Mouse (Mus musculus): ENCODE measurements around the gene Glul. TPM values are rescaled to one million over a fixed set of nuclear protein-coding genes. Genes with fewer than 3 reads are reported as not detected.
A peak's percentile ranks its signal among the peaks of the same experiment; 100 is the strongest.

Glul gene
- polyA plus RNA-seq, 1 experiment from 2014 or later: 62.5 TPM

- Histone ChIP-seq H3K4me1 (ENCODE audit: control insufficient read depth in 2 of 2, insufficient read depth in 2 of 2, low read length in 2 of 2) (no peaks in the 10 kb centered on the region), H3K27me3 (ENCODE audit: control insufficient read depth, insufficient read depth, low read length) (no peaks in the 10 kb centered on the region), H3K27ac (replicated peaks in 1 of 2; ENCODE audit: control insufficient read depth in 1 of 2, insufficient read depth in 1 of 2, low read depth in 2 of 2, low read length in 2 of 2) (no peak overlapping the region), H3K36me3 (ENCODE audit: control insufficient read depth, insufficient read depth, low read length) (peaks cover 57% of the 10 kb centered on the region), H3K9ac (ENCODE audit: low read length) (no peak overlapping the region), H3K9me3 (ENCODE audit: control insufficient read depth, low read length) (no peaks in the 10 kb centered on the region), H3K4me2 (ENCODE audit: low read length) (no peak overlapping the region), H3K4me3 (ENCODE audit: control insufficient read depth in 1 of 2, insufficient read depth in 1 of 2, low read depth in 1 of 2, low read length in 2 of 2) (no peak overlapping the region)
- ATAC-seq (ENCODE audit: insufficient number of reproducible peaks, insufficient read depth, low FRiP score, low read depth): no peak
- WGBS: 77% methylated on average over 9 of the region's 9 CpGs
Observed at GRCm38 (mm10) chr1:153909963-153910291, 10.2 kb downstream of the Glul start.

GRCm38 (mm10) chr1:153910423-153910822, 10.7 kb downstream of the Glul start:
- no peaks in the 10 kb centered on the region for H3K27me3 ChIP-seq (ENCODE audit: control insufficient read depth, insufficient read depth, low read length)
- H3K27ac ChIP-seq (replicated peaks in 1 of 2; ENCODE audit: control insufficient read depth in 1 of 2, insufficient read depth in 1 of 2, low read depth in 2 of 2, low read length in 2 of 2): no peak overlapping the region
- peaks cover 52% of the 10 kb centered on the region for H3K36me3 ChIP-seq (ENCODE audit: control insufficient read depth, insufficient read depth, low read length)
- no peak for ATAC-seq (ENCODE audit: insufficient number of reproducible peaks, insufficient read depth, low FRiP score, low read depth)
- H3K9ac ChIP-seq (ENCODE audit: low read length): no peak overlapping the region
- H3K4me1 ChIP-seq (ENCODE audit: control insufficient read depth in 2 of 2, insufficient read depth in 2 of 2, low read length in 2 of 2): no peaks in the 10 kb centered on the region
- H3K9me3 ChIP-seq (ENCODE audit: control insufficient read depth, low read length): no peaks in the 10 kb centered on the region
- H3K4me3 ChIP-seq (ENCODE audit: control insufficient read depth in 1 of 2, insufficient read depth in 1 of 2, low read depth in 1 of 2, low read length in 2 of 2): no peak overlapping the region
- WGBS: 84% methylated on average over 5 of the region's 5 CpGs
- H3K4me2 ChIP-seq (ENCODE audit: low read length): no peak overlapping the region

GRCm38 (mm10) chr1:153911276-153911795, 11.6 kb downstream of the Glul start:
- no peak overlapping the region for H3K9ac ChIP-seq (ENCODE audit: low read length)
- H3K4me1 ChIP-seq (ENCODE audit: control insufficient read depth in 2 of 2, insufficient read depth in 2 of 2, low read length in 2 of 2): no peaks in the 10 kb centered on the region
- no peak overlapping the region for H3K4me2 ChIP-seq (ENCODE audit: low read length)
- WGBS: 85% methylated on average over 6 of the region's 6 CpGs
- H3K9me3 ChIP-seq (ENCODE audit: control insufficient read depth, low read length): no peaks in the 10 kb centered on the region
- no peak for ATAC-seq (ENCODE audit: insufficient number of reproducible peaks, insufficient read depth, low FRiP score, low read depth)
- H3K4me3 ChIP-seq (ENCODE audit: control insufficient read depth in 1 of 2, insufficient read depth in 1 of 2, low read depth in 1 of 2, low read length in 2 of 2): no peak overlapping the region
- no peaks in the 10 kb centered on the region for H3K27me3 ChIP-seq (ENCODE audit: control insufficient read depth, insufficient read depth, low read length)
- H3K36me3 ChIP-seq (ENCODE audit: control insufficient read depth, insufficient read depth, low read length): peaks cover 43% of the 10 kb centered on the region
- no peak overlapping the region for H3K27ac ChIP-seq (replicated peaks in 1 of 2; ENCODE audit: control insufficient read depth in 1 of 2, insufficient read depth in 1 of 2, low read depth in 2 of 2, low read length in 2 of 2)

GRCm38 (mm10) chr1:153913869-153914268, 14.1 kb downstream of the Glul start:
- no peak overlapping the region for H3K4me3 ChIP-seq (ENCODE audit: control insufficient read depth in 1 of 2, insufficient read depth in 1 of 2, low read depth in 1 of 2, low read length in 2 of 2)
- H3K4me2 ChIP-seq (ENCODE audit: low read length): no peak overlapping the region
- no peak for ATAC-seq (ENCODE audit: insufficient number of reproducible peaks, insufficient read depth, low FRiP score, low read depth)
- no peak overlapping the region for H3K27ac ChIP-seq (replicated peaks in 1 of 2; ENCODE audit: control insufficient read depth in 1 of 2, insufficient read depth in 1 of 2, low read depth in 2 of 2, low read length in 2 of 2)
- H3K4me1 ChIP-seq (ENCODE audit: control insufficient read depth in 2 of 2, insufficient read depth in 2 of 2, low read length in 2 of 2): peaks cover 0 to 4% of the 10 kb centered on the region in 2 experiments; a peak in 1 of 4 replicates
- peaks cover 17% of the 10 kb centered on the region for H3K36me3 ChIP-seq (ENCODE audit: control insufficient read depth, insufficient read depth, low read length)
- no peak overlapping the region for H3K9ac ChIP-seq (ENCODE audit: low read length)
- no peaks in the 10 kb centered on the region for H3K27me3 ChIP-seq (ENCODE audit: control insufficient read depth, insufficient read depth, low read length)
- H3K9me3 ChIP-seq (ENCODE audit: control insufficient read depth, low read length): no peaks in the 10 kb centered on the region
- WGBS: 49% methylated on average over 3 of the region's 3 CpGs

GRCm38 (mm10) chr1:153918521-153919206, 18.9 kb downstream of the Glul start:
- Histone ChIP-seq H3K4me3 (ENCODE audit: control insufficient read depth in 1 of 2, insufficient read depth in 1 of 2, low read depth in 1 of 2, low read length in 2 of 2) (no peak overlapping the region), H3K4me2 (ENCODE audit: low read length) (no peak overlapping the region), H3K9me3 (ENCODE audit: control insufficient read depth, low read length) (no peaks in the 10 kb centered on the region), H3K9ac (ENCODE audit: low read length) (no peak overlapping the region), H3K4me1 (ENCODE audit: control insufficient read depth in 2 of 2, insufficient read depth in 2 of 2, low read length in 2 of 2) (peaks cover 7 to 15% of the 10 kb centered on the region in 2 experiments), H3K36me3 (ENCODE audit: control insufficient read depth, insufficient read depth, low read length) (no peaks in the 10 kb centered on the region), H3K27me3 (ENCODE audit: control insufficient read depth, insufficient read depth, low read length) (no peaks in the 10 kb centered on the region), H3K27ac (replicated peaks in 1 of 2; ENCODE audit: control insufficient read depth in 1 of 2, insufficient read depth in 1 of 2, low read depth in 2 of 2, low read length in 2 of 2) (peak overlapping the region; percentile 47 to 55; a peak in 3 of 4 replicates)
- peak; percentile 52 for ATAC-seq (ENCODE audit: insufficient number of reproducible peaks, insufficient read depth, low FRiP score, low read depth)
- WGBS: 36% methylated on average over 3 of the region's 3 CpGs

GRCm38 (mm10) chr1:153921642-153922041, 21.9 kb downstream of the Glul start:
- H3K9ac ChIP-seq (ENCODE audit: low read length): no peak overlapping the region
- no peak for ATAC-seq (ENCODE audit: insufficient number of reproducible peaks, insufficient read depth, low FRiP score, low read depth)
- H3K4me1 ChIP-seq (ENCODE audit: control insufficient read depth in 2 of 2, insufficient read depth in 2 of 2, low read length in 2 of 2): peaks cover 7 to 15% of the 10 kb centered on the region in 2 experiments
- H3K27me3 ChIP-seq (ENCODE audit: control insufficient read depth, insufficient read depth, low read length): no peaks in the 10 kb centered on the region
- H3K36me3 ChIP-seq (ENCODE audit: control insufficient read depth, insufficient read depth, low read length): no peaks in the 10 kb centered on the region
- no peaks in the 10 kb centered on the region for H3K9me3 ChIP-seq (ENCODE audit: control insufficient read depth, low read length)
- H3K27ac ChIP-seq (replicated peaks in 1 of 2; ENCODE audit: control insufficient read depth in 1 of 2, insufficient read depth in 1 of 2, low read depth in 2 of 2, low read length in 2 of 2): no peak overlapping the region
- no peak overlapping the region for H3K4me2 ChIP-seq (ENCODE audit: low read length)
- H3K4me3 ChIP-seq (ENCODE audit: control insufficient read depth in 1 of 2, insufficient read depth in 1 of 2, low read depth in 1 of 2, low read length in 2 of 2): no peak overlapping the region
- WGBS: 91% methylated on average over 3 of the region's 3 CpGs

GRCm38 (mm10) chr1:153922571-153923021, 22.9 kb downstream of the Glul start:
- Histone ChIP-seq H3K36me3 (ENCODE audit: control insufficient read depth, insufficient read depth, low read length) (no peaks in the 10 kb centered on the region), H3K9ac (ENCODE audit: low read length) (no peak overlapping the region), H3K4me1 (ENCODE audit: control insufficient read depth in 2 of 2, insufficient read depth in 2 of 2, low read length in 2 of 2) (peaks cover 7 to 15% of the 10 kb centered on the region in 2 experiments), H3K27me3 (ENCODE audit: control insufficient read depth, insufficient read depth, low read length) (no peaks in the 10 kb centered on the region), H3K4me3 (ENCODE audit: control insufficient read depth in 1 of 2, insufficient read depth in 1 of 2, low read depth in 1 of 2, low read length in 2 of 2) (no peak overlapping the region), H3K9me3 (ENCODE audit: control insufficient read depth, low read length) (no peaks in the 10 kb centered on the region), H3K4me2 (ENCODE audit: low read length) (peak overlapping the region; percentile 16; the same call in 1 of the 2 replicates), H3K27ac (replicated peaks in 1 of 2; ENCODE audit: control insufficient read depth in 1 of 2, insufficient read depth in 1 of 2, low read depth in 2 of 2, low read length in 2 of 2) (peak overlapping the region; percentile 82 to 83)
- peak; percentile 75 for ATAC-seq (ENCODE audit: insufficient number of reproducible peaks, insufficient read depth, low FRiP score, low read depth)
- WGBS: 2% methylated on average over 5 of the region's 5 CpGs
